Mouse (Mus musculus) kidney, embryonic 16.5 days (tissue): ENCODE data around the gene Retreg3. TPM values are rescaled to one million over a fixed set of nuclear protein-coding genes. Genes with fewer than 3 reads are reported as not detected.

Experiments
- ATAC-seq: fragments of 200-750 bp; cut with Nextera tagmentation; 2 replicates; pipeline ENCODE4 v1.8.0; 2017; ENCODE audit warnings: moderate TSS enrichment; ENCODE audit not compliant: low FRiP score, low TSS enrichment
- H3K27ac ChIP-seq: fragments of 300-500 bp; sonication (generic); 2 replicates; pipeline ENCODE4 v1.5.1; 2014; ENCODE audit warnings: low read length
- H3K27me3 ChIP-seq: fragments of 300-500 bp; sonication (generic); 2 replicates; pipeline ENCODE4 v1.6.1; 2014; ENCODE audit warnings: low read length, control low read depth, mixed read lengths; ENCODE audit not compliant: insufficient read depth
- H3K36me3 ChIP-seq: fragments of 300-500 bp; sonication (generic); 2 replicates; pipeline ENCODE4 v1.6.1; 2014; ENCODE audit warnings: low read length, control low read depth, mixed read lengths; ENCODE audit not compliant: insufficient read depth
- H3K4me1 ChIP-seq: fragments of 300-500 bp; sonication (generic); 2 replicates; pipeline ENCODE4 v1.6.1; 2014; ENCODE audit warnings: low read length, control low read depth, mixed read lengths; ENCODE audit not compliant: insufficient read depth
- H3K4me2 ChIP-seq: fragments of 300-500 bp; sonication (generic); replicated peaks from 2 replicates; pipeline ENCODE4 v1.6.1; 2014; ENCODE audit warnings: low read depth, low read length
- H3K4me3 ChIP-seq: fragments of 300-500 bp; sonication (generic); 2 replicates; pipeline ENCODE4 v1.5.1; 2014; ENCODE audit warnings: mild to moderate bottlenecking, low read length
- H3K9ac ChIP-seq: fragments of 300-500 bp; sonication (generic); replicated peaks from 2 replicates; pipeline ENCODE4 v1.6.1; 2014; ENCODE audit warnings: low read length
- H3K9me3 ChIP-seq: fragments of 300-500 bp; sonication (generic); 2 replicates; pipeline ENCODE4 v1.6.1; 2016; ENCODE audit warnings: low read length, control low read depth
- WGBS: fragments of 180-500 bp; shearing (Covaris S2); extraction: QIAGEN DNeasy Blood & Tissue Kit; methylation state at CpG from one replicate; pipeline ENCODE4 v1.1.7; 2014; 5-methylcytosine and 5-hydroxymethylcytosine counted together
- polyA plus RNA-seq: library from polyadenylated mRNA; unstranded; fragments of >200 nt; fragmentation: Nextera tagmentation; extraction: Ambion mirVana; gene quantifications from 2 replicates; pipeline ENCODE4 v1.2.1, GENCODE M21; 2015

Retreg3 gene
- polyA plus RNA-seq, 1 experiment from 2014 or later: 23.2 TPM

GRCm38 (mm10) chr11:101120545-101121188, 974 bp upstream of the Retreg3 start:
- WGBS: 19% methylated on average over 19 of the region's 19 CpGs
- ATAC-seq: no peak
- H3K4me2 ChIP-seq: peak overlapping the region; percentile 95
- no peaks in the 10 kb centered on the region for H3K9me3 ChIP-seq
- H3K4me1 ChIP-seq: peaks cover 38% of the 10 kb centered on the region
- peak overlapping the region; percentile 81 for H3K9ac ChIP-seq
- peak overlapping the region; percentile 93 for H3K27ac ChIP-seq
- peaks cover 17% of the 10 kb centered on the region; the same call in 1 of the 2 replicates for H3K36me3 ChIP-seq
- H3K27me3 ChIP-seq: no peaks in the 10 kb centered on the region
- peak overlapping the region; percentile 96 for H3K4me3 ChIP-seq

- ATAC-seq: peak; percentile 79; the same call in 1 of the 2 replicates
- Histone ChIP-seq H3K27ac (peak overlapping the region; percentile 92), H3K9me3 (no peaks in the 10 kb centered on the region), H3K4me2 (peak overlapping the region; percentile 87), H3K27me3 (no peaks in the 10 kb centered on the region), H3K4me1 (peaks cover 41% of the 10 kb centered on the region), H3K36me3 (peaks cover 16% of the 10 kb centered on the region; the same call in 1 of the 2 replicates), H3K9ac (peak overlapping the region; percentile 94), H3K4me3 (peak overlapping the region; percentile 96)
- under 1% methylated on average over 39 of the region's 39 CpGs for WGBS
Measured at GRCm38 (mm10) chr11:101119131-101119760, 447 bp downstream of the Retreg3 start.

- Histone ChIP-seq H3K27me3 (no peaks in the 10 kb centered on the region), H3K4me3 (peak overlapping the region; percentile 96), H3K9me3 (no peaks in the 10 kb centered on the region), H3K4me2 (peak overlapping the region; percentile 87), H3K4me1 (peaks cover 41% of the 10 kb centered on the region), H3K27ac (no peak overlapping the region; the same call in 1 of the 2 replicates), H3K36me3 (peaks cover 7% of the 10 kb centered on the region; the same call in 1 of the 2 replicates), H3K9ac (peak overlapping the region; percentile 94)
- no peak for ATAC-seq
- WGBS: 27% methylated on average over 4 of the region's 4 CpGs
Measured at GRCm38 (mm10) chr11:101118105-101118504, 1.6 kb downstream of the Retreg3 start.

GRCm38 (mm10) chr11:101115564-101115963, 4.1 kb downstream of the Retreg3 start:
- Histone ChIP-seq H3K27me3 (no peaks in the 10 kb centered on the region), H3K36me3 (no peaks in the 10 kb centered on the region), H3K4me1 (peaks cover 31% of the 10 kb centered on the region), H3K9me3 (no peaks in the 10 kb centered on the region), H3K9ac (no peak overlapping the region), H3K27ac (peak overlapping the region; percentile 65), H3K4me3 (no peak overlapping the region), H3K4me2 (no peak overlapping the region)
- WGBS: 43% methylated on average over 2 of the region's 2 CpGs
- ATAC-seq: no peak

- peaks cover 14% of the 10 kb centered on the region; the same call in 1 of the 2 replicates for H3K4me1 ChIP-seq
- no peak overlapping the region for H3K4me3 ChIP-seq
- no peak for ATAC-seq
- no peaks in the 10 kb centered on the region for H3K27me3 ChIP-seq
- WGBS: 86% methylated on average over 3 of the region's 3 CpGs
- H3K4me2 ChIP-seq: no peak overlapping the region
- no peak overlapping the region for H3K9ac ChIP-seq
- H3K9me3 ChIP-seq: no peaks in the 10 kb centered on the region
- no peak overlapping the region for H3K27ac ChIP-seq
- H3K36me3 ChIP-seq: no peaks in the 10 kb centered on the region
Measured at GRCm38 (mm10) chr11:101112186-101112585, 7.5 kb downstream of the Retreg3 start.

- no peaks in the 10 kb centered on the region for H3K27me3 ChIP-seq
- H3K4me2 ChIP-seq: no peak overlapping the region
- no peak overlapping the region for H3K9ac ChIP-seq
- H3K36me3 ChIP-seq: no peaks in the 10 kb centered on the region
- peaks cover 8% of the 10 kb centered on the region; the same call in 1 of the 2 replicates for H3K4me1 ChIP-seq
- ATAC-seq: no peak
- H3K27ac ChIP-seq: no peak overlapping the region
- H3K9me3 ChIP-seq: no peaks in the 10 kb centered on the region
- WGBS: 87% methylated on average over 4 of the region's 4 CpGs
- H3K4me3 ChIP-seq: no peak overlapping the region
Measured at GRCm38 (mm10) chr11:101111178-101111577, 8.5 kb downstream of the Retreg3 start.

GRCm38 (mm10) chr11:101110708-101111107, 9.0 kb downstream of the Retreg3 start:
- Histone ChIP-seq H3K9me3 (no peaks in the 10 kb centered on the region), H3K36me3 (no peaks in the 10 kb centered on the region), H3K9ac (no peak overlapping the region), H3K27me3 (no peaks in the 10 kb centered on the region), H3K4me1 (peaks cover 4% of the 10 kb centered on the region; the same call in 1 of the 2 replicates), H3K4me2 (no peak overlapping the region), H3K27ac (no peak overlapping the region), H3K4me3 (no peak overlapping the region)
- 49% methylated on average over 5 of the region's 5 CpGs for WGBS
- no peak for ATAC-seq

- Histone ChIP-seq H3K9me3 (no peaks in the 10 kb centered on the region), H3K4me2 (no peak overlapping the region), H3K27me3 (no peaks in the 10 kb centered on the region), H3K36me3 (peaks cover 7% of the 10 kb centered on the region; the same call in 1 of the 2 replicates), H3K4me1 (no peaks in the 10 kb centered on the region), H3K4me3 (no peak overlapping the region), H3K27ac (no peak overlapping the region), H3K9ac (no peak overlapping the region)
- ATAC-seq: no peak
- WGBS: 85% methylated on average over 4 of the region's 4 CpGs
Measured at GRCm38 (mm10) chr11:101109351-101109750, 10.3 kb downstream of the Retreg3 start.

GRCm38 (mm10) chr11:101103011-101103410, 16.7 kb downstream of the Retreg3 start:
- WGBS: 91% methylated on average over 5 of the region's 5 CpGs

GRCm38 (mm10) chr11:101098231-101098630, 21.5 kb downstream of the Retreg3 start:
- Histone ChIP-seq H3K9me3 (no peaks in the 10 kb centered on the region), H3K27ac (no peak overlapping the region), H3K4me2 (no peak overlapping the region), H3K9ac (no peak overlapping the region), H3K4me1 (peaks cover 13% of the 10 kb centered on the region), H3K36me3 (peaks cover 59% of the 10 kb centered on the region), H3K4me3 (no peak overlapping the region), H3K27me3 (no peaks in the 10 kb centered on the region)
- no peak for ATAC-seq
- WGBS: 85% methylated on average over 8 of the region's 8 CpGs

More at GRCm38 (mm10) chr11:101103011-101103410, 16.7 kb downstream of the Retreg3 start:
- no peaks in the 10 kb centered on the region for H3K4me1 ChIP-seq
- H3K4me3 ChIP-seq: no peak overlapping the region
- no peak overlapping the region for H3K27ac ChIP-seq
- H3K4me2 ChIP-seq: no peak overlapping the region
- no peaks in the 10 kb centered on the region for H3K9me3 ChIP-seq
- ATAC-seq: no peak
- H3K27me3 ChIP-seq: no peaks in the 10 kb centered on the region
- H3K36me3 ChIP-seq: peaks cover 55% of the 10 kb centered on the region
- H3K9ac ChIP-seq: no peak overlapping the region
